Mouse (Mus musculus) kidney, adult 9 months (tissue): ENCODE data around the gene Mul1.

Experiments
- DNase-seq: peaks from one replicate; pipeline ENCODE4 v3.0.0; 2022

Mul1 gene

DNA sequence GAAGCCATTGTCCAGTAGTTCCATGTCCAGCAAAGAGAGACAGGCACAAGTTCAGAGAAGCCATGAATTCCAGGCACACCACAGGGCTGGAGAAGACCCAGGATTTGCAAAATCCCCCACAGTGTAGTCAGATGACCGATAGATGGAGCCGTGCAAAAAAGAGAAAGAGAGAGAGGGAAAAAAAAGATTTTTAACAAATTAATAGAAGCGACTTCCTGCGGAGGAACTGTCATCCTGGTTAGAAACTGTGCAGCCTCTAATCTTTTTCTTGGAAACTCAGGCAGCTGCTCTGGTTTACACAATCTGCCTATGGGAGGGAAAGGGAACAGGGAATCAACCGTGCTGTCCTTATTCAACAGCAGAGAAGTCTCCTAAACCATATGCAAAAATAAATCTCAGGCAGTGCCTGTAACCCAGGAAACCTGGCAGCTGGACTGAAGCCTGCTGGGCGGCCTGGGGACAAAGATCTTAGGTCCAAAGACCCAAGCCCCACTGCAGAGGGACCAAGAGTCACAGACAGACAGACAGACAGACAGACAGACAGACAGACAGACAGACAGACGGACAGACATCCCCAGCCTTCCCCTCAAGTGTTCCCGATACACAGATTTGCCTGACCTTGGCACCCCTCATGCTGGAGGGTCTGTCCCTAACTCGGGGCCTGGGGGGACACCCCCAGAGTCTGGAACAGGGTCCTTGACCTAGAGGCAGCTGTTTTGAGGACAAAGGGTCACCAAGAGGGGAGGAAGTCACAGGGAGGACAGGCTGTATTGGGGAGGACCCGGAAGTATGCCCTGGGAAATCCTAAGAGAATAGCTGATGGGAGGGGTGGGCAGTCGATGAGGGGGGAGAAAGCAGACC is 28.7 kb downstream of the Mul1 start:
- peak; percentile 80 for DNase-seq

DNA sequence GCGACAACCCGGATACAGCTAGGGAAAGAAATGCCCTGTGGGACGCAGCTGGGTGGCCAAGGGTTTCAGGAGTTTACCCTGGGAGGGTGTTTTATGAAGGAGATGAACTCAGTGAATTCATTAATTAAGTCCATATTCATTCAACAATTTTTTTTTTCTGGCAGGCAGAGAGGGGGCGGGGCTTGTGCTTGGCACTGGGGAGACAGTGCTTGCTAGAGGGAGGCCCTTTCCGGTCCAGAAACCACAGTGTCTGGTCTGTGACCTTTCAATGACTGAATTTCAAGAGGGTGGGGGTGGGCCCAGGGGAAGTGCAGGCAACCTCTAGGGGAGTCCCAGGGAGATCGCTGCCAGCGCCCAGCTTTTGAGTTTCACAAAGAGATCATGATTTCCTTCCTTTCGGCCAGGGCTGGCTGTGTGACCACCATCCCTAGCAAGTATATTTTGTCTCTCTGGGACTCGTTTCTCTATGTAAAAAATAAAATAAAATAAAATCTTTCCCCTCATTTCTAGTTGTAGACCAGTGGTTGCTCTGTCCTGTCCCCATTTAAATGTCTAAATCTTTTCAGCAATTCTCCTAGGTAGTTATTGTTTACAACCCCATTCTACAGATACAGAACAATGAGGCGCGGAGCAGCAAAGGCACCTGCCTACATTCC is 29.5 kb downstream of the Mul1 start:
- peak; percentile 99 for DNase-seq

DNA sequence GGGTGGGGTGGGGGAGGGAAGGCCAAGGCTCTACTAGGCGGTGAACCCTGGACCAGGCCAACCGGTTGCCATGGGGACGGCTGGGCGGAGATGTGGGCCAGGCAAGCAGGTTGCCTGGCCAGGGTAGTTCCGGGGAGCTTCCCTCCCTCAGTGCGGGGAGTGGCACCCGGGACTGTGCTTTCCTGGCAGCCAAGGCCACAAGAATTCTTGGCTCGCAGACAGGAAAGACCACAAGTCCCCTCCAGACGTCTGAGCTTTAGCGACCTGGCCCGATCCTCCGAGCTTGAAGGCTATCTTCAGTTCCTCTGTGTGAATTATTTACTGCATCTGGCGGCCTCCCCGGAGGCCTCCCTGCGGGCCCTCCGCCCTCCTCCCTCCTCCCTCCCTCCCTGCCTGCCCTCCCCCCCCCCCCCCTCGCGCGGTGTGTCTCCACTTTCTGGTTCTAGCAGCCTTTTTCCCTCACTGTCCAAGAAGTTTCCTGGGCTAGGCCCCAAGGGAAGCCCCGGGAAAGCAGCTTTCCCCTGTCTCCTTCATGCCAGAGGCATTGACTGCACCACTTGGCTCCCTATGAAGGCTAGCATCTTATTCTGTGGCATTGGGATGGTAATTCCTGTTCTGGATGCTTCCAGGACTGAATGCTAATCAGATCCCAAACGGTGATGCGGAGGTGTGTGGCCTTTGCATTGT is 30.3 kb downstream of the Mul1 start:
- DNase-seq = peak; percentile 97

DNA sequence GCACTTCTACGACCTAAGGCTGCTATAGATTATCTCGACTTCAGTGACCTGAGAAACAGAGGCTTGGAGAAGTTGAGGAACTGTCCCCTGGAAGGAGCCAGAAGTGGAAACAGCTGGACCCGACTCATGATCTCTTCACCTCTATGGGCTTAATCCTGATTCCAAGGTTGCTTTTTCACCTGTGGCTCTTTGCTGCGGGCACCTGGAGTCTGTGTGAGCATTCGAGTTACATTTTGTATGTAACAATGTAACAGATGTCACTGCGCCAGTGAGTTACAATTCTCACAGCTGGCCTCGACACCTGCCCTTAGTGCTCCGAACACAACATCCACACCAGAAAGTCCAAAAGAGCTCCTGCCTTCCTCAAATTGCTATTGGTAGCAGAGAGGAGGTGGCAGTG is 31.0 kb downstream of the Mul1 start:
- DNase-seq = no peak

DNA sequence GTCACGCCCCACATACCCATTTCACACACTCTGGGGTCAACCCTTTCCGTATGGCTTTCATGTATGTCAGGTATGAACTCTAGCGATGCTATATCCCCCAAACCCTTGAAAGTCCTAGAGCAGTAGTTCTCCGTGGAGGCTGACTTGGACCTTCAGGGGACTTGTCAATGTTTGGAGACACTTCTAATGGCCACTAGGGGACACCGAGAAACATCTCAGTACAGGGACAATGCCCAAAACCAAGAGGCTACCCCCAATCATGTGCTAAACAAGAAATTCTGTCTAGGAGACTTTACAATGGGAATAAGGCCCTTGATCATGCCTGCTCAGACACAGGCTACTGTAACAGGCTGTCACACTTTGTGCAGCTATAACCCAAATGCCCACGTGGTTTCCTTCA is 32.2 kb downstream of the Mul1 start:
- no peak for DNase-seq

DNA sequence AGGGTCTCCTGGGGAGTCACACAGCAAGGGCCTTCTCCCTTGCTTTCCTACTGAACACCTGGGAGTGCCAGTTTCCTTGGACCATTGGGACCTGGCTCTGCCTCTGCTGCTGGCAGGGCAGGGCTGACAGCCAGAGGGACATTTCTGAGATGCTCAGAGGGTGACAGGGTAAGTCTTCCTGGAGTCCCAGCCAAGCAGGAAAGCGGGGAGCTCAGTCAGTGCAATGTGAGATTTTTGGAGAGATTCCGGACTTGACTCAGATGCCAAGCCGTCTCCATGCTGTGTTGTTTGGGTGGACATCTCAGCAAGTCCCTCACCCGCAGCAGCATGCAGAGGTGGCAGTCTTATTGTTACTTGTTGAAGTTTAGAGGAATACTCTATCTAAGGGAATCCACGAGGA is 33.0 kb downstream of the Mul1 start:
- no peak for DNase-seq

DNA sequence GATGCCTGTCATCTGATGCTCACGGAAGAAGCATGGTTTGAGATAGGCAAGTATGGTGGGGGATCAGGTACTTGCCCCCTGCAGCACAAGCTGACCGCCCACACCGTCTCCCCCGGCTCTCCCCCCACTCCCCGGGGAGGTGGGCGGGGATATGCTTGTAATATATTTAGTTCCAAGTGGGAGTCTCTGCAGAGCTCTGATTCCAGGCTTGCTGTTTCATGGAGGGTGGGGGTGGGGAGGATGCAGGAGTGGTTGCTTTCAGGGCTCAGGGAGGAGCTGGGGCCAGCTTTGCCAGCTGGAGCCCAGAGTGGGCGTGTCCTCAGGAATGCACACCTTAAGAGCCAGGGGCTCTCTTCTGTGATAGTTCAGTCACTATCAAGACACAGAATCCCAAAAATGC is 34.6 kb downstream of the Mul1 start:
- no peak for DNase-seq

DNA sequence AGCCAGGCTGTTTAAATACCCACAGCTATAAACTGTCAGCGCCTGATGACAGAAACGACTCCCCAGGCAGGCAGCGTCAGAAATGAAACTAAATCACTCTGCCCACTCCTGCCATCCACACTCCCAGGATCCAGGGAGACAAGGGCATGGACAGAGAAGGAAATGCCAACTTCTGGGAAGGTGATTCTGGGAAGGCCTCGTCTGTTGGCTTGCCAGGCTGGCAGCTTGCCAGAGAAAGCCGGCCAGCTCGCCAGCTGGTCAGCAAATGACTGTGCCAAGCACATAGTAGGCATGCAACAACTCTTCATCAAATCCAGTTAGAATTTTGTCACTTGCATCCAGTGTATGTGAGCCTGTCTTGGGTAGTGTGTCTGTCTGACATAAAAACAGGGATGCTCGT is 36.8 kb downstream of the Mul1 start:
- no peak for DNase-seq

DNA sequence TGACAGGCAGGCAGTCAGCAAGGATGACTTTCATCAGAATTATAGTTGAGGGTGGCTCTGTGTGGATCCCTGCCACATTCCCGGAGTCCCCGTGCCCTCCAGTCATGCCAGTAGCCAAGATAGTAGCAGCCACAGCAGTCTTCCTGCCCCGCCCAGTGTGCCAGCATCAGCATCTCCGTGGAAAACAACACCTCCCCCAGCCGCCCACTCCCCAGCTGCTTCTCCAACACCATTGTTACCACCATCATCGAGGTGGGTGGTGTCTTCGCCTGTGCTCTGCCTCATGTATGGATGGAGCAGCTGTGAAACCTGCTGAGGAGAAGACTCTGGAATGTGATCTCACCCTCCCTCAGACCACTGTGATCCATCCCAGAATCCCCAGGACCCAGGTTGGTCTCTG is 45.1 kb downstream of the Mul1 start:
- DNase-seq = no peak

DNA sequence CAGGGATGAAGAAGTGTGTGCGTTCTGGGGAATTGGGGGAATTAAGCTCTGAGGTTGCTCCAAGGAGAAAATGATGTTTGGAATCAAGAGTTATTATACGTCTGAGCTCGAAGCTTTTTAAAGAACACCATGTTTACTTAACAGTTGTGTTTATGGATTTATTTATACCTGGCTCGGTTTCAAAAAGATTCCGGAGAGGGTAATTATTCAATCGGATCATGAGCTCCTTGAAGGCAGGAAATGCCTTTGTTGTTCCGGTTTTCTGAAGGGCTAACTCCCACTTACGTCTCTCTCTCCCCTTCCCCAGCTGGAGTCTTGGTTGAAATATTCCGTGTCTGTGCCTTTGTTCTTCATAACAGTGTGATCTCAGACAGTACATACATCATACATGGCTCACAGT is 46.5 kb downstream of the Mul1 start:
- DNase-seq = no peak

DNA sequence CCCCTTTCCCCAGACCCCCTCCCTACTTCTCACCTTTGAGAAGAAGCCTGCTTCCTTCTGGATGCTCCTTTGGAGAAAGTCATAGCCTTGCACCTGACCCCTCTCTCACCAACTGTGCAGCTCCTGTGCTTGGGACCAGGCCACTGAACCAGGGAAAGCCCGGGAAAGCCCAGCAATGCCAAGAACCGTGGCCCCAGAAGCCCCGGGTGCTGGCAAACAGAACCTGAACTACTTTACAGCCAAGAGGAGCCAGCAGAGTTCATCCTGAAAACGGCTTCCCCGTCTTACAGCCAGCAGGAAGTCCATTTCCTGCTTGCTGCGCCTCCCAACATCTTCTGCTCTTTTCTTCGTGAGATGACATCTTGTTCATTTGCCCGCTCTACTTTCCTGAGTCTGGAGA is 48.2 kb downstream of the Mul1 start:
- DNase-seq = no peak

DNA sequence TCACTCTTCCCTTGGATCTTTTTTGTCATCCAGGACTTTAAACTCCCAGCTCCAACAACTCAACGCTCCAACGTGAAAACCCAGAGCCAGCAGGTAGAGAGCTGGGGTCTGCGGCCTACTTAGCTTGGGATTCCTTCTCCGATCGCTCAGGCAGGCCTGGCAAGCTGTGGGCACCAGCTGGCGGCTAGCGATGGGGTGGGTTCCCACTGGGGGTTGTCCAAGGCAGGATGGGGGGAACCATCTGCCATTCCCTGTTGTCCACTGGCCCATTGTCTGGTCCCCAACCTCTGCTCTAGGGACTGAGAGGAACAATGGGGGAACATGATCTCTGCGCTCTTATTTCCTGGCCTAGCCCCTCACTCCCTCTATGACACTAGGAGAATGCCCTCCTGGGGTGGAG is 53.8 kb downstream of the Mul1 start:
- DNase-seq = no peak

DNA sequence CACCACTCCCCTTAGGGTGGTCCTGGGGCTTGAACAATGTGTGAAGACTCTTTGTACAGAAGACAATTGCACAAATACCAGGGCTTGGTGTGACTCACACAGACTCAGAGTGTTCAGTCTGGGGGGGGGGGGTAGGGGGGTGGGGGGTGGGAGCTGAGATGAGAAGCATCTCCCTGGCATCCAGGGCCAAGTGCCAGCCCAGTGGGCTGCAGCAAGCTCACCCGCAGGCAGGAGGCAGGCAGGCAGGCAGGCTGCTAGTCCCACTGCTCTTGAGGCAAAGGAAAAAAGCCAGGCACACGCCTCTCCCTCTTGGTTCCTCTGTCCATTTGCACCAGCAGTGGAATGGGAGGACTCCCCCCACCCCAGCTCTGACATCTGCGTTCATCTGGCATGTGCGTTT is 56.6 kb downstream of the Mul1 start:
- DNase-seq = no peak
